Mouse (Mus musculus) lung, adult 18-20 months (tissue): ENCODE data around the gene Cacna1a.
"Not testable (repeated sequence)": the region's sequence is repeated elsewhere in the genome, so short reads cannot be mapped to it uniquely, and the experiment has no call there.

ENCODE experiments used
- DNase-seq, 2 experiments: peaks; one replicate each; pipeline ENCODE4 v3.0.0; 2022; ENCODE audit warnings: mixed read lengths in 2 of 2

The Cacna1a gene

DNA sequence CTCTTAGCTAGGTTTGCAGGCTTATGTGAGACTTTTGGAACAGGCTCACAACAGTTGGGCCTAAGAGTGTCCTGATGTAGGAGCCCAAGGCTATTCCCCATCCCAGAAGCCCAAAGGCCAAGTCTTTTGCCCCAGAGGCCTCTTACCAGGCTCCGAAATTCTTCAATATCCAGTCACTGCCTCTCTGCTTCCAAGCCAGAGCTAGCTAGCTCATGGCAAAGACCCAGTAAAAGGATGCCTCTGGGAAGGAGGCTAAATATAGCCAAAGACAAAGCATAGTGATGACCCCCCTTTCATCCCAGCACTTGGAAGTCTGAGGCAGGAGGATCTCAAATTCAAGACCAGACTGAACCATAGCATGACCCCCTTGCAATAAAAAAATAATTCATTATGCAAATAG lies 211.2 kb downstream of the Cacna1a start:
- no peak for DNase-seq

GRCm38 (mm10) chr8:84600311-84600907 lies 212.2 kb downstream of the Cacna1a start:
- no peak for DNase-seq

- no peak for DNase-seq
Measured at GRCm38 (mm10) chr8:84601221-84601751, 213.0 kb downstream of the Cacna1a start.

GRCm38 (mm10) chr8:84614512-84615223 lies 226.4 kb downstream of the Cacna1a start:
- peak in 1 of 2 experiments; percentile 17 for DNase-seq

DNA sequence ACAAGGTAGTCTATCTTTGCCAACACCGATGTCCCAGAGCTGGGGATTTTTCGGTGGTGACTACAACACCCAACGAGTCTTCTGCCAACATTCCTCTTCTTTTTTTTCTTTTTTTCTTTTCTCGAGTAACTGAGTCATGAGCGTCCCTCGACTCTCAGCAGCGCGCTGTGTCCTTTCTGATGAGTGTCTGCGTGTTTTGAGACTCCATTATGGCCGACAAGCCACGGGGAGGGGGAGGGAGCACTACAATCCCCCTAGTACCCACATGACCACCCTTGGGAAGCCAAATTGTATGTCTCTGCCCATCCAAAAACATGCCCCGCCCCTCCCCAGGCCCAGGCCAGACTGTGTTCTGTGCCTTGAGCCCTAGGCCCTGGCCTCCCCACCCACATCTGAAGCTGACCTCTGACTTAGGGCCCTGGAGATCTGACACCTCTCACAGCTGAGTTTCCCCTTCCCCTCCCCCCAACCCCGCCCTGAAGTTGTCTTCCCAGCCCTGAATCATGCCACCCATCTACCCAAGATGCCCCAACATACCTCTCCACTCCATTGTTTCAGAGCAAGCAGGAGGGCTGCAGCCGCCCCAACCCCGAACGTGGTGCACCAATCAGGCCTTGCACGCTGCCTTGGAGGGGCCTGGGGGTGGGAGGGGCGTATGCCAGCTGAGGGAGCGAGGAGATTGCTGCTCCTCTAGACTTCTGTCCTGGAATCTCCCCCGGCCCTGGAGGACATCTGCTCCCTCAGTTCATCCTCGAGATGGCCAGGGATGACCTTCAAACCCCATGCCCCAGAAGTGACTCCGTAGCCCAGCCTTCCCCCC lies 227.6 kb downstream of the Cacna1a start:
- no peak for DNase-seq

GRCm38 (mm10) chr8:84617005-84617404 lies 228.8 kb downstream of the Cacna1a start:
- no peak for DNase-seq

- DNase-seq = no peak
Measured at GRCm38 (mm10) chr8:84621102-84621625, 232.9 kb downstream of the Cacna1a start.

- DNase-seq = not testable (repeated sequence)
Measured at GRCm38 (mm10) chr8:84623425-84623824, 235.2 kb downstream of the Cacna1a start.

- DNase-seq = no peak
Measured at GRCm38 (mm10) chr8:84629586-84629985, 241.3 kb downstream of the Cacna1a start.

DNA sequence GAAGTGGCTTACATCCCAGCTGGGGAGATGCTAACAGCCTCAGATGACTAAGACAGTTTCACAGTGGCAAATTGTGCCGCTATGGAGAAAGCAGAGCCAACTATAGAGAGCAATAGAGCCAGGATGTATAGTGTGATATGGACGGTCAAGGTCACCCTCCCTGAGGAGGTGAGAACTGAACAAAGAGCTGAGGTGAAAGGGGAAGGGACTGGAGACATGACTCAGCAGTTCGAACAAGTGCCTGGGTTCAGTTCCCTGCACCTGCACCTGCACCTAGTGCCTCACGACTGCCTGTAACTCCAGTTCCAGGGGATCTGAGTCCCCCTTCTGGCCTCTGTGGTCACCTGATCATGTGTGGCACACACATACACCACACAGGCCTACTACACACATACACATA lies 241.9 kb downstream of the Cacna1a start:
- no peak for DNase-seq

DNA sequence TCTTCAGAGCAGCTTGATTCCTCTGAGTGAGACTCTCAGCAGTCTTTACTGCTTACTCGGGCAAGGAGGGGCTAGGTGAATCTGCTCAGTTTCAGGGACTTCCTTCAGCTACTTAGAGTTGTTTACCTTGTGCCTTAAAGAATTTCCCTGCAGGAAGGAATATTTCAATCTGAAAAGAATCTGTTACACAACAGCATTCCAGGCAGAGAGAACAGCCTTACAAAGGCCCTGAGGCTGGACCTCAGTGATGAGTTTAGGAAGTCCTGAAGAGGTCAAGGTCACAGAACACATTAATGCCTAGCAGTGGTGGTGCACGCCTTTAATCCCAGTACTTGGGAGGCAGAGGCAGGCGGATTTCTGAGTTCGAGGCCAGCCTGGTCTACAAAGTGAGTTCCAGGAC lies 243.6 kb downstream of the Cacna1a start:
- DNase-seq = no peak

- DNase-seq = no peak
Measured at GRCm38 (mm10) chr8:84633841-84634584, 245.8 kb downstream of the Cacna1a start.

GRCm38 (mm10) chr8:84634849-84635304 lies 246.6 kb downstream of the Cacna1a start:
- no peak for DNase-seq

DNA sequence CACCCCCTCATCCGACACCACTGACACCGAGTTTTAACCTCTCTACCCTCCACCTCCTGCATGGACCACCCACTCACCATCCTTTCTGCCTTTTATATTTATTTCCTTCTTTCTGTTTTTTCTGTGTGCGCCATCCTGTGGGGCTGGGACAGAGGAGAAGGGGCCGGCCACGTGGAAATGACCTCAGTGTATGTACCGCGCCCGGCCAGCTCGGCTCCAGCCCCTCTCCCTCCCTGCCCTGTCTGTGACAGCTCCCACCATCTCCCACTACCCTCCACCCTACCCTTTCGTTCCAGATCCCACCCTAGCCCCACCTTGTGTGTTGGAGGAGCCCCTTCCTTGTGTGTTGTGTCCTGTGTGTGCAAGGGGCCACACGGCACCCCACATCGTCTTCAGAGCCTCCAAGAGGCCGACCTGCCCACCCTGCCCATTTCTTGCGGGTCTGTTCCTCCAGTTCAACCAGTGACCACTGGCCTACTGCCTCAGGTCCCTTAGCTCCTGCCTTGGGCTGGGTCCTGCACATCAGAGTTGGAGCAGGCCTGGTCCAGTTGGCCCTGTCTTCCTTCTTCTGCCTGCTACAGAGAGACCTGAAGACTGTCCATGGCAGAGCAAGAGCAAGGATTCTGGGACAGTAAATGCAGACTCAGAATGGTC lies 247.3 kb downstream of the Cacna1a start:
- no peak for DNase-seq

DNA sequence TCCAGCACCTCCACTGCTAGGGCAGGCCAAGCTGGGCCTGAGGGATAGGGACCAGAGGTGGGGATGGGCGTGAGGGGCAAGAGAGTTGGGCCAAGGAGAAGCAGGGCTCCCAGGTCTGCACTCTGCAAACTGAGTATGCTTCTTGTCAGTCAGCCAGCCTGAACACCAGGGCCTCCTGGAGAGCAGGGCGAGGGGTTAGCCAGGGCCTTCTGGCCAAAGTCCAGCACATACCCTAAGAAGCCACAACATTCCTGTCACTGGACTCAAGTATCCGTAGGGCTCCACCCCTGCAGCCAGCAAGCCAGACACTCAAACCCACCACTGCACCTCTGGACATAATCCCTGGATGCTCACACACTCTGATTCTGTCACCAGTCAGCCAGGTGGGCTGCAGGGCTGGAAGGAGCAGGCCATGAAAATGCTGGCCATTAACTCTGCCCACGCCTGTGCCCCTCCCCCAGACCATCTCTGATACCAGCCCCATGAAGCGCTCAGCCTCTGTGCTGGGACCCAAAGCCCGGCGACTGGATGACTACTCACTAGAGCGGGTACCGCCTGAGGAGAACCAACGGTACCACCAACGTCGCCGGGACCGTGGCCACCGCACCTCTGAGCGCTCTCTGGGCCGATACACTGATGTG lies 247.9 kb downstream of the Cacna1a start:
- DNase-seq = peak; percentile 60 to 61

DNA sequence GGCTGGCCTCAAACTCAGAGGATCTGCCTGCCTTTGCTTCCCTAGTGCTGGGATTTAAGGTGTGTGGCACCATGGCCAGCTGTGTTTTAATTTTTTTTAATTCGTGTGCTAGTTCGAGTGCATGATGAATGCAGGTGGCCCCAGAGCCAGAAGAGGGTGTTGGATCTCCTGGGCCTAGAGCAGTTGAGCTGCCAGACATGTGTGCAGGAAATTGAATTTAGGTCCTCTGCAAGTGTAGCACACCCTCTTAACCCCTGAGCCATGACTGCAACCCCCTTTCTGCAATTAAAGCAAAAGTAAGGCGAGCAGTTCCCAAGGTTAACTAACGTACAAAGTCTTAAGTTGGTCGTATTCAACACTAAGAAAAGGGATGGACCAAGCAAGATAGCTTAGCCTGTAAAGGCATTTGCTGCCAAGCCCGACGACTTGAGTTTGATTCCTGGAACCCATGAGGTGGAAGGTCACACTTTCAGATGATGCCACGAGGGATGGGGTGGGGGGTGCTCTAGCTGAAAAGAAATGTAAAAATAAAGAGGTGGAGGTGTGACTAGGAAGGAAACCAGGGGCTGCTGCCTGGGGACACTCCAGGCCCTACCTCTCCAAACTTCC lies 249.8 kb downstream of the Cacna1a start:
- no peak for DNase-seq

GRCm38 (mm10) chr8:84638555-84639161 lies 250.4 kb downstream of the Cacna1a start:
- DNase-seq = peak in 1 of 2 experiments; percentile 37

DNA sequence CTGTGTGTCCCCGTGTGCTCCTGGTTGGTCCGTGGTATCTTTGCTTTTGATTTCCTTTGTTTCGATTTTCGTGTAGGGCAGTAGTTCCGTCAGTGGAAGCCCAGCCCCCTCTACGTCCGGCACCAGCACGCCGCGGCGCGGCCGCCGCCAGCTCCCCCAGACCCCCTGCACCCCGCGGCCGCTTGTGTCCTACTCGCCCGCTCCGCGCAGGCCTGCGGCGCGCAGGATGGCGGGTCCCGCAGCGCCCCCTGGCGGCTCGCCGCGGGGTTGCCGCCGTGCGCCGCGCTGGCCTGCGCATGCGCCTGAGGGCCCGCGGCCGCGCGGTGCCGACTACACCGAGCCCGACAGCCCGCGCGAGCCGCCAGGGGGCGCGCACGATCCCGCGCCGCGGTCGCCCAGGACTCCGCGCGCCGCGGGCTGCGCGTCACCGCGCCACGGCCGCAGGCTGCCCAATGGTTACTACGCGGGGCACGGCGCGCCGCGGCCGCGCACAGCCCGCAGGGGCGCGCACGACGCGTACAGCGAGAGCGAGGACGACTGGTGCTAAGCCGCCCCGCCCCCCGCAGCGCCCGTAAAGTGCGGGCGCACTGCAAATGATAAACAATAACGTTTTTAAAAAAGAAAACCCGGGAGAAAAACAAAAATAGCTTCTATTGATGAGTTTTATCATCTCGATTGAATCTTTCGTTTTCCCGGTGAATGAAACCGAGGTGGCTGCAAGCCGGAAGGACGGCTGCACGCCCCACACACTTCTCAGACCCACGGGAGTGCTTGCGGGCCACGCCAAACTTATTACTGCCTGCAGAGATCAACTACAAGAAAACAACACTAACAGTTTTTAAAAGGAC lies 251.1 kb downstream of the Cacna1a start:
- peak; percentile 90 to 92 for DNase-seq

DNA sequence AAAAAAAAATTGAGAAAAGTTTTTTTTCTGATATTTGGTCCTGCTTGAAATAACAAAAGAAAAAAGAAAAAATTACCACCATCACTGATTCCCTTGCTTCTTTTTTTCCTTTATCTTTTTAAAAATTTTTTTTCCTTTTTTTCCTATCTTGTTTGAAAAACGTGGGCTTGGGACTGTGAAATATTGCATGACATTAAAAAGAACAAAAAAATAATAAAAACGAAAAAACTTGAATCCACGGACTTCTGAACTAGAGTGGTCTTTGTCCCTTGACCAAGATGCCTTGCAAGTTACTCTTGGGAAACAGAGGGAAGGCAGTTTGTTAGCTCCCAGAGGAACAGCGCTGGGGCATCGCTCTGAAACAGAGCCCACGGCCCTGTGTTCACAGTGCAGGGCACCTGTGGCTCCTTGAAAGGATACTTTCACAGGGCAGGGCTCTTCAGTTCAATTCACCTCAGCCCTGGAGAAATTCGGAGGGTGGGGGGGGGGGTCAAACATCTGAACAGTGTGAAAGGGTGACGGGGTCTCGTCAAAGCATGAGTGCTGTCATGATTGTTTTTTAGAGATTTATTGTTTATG lies 251.9 kb downstream of the Cacna1a start:
- DNase-seq = no peak
